In genomic region chr11:53446183-53446582, GRCm38 (mm10) we compare ENCODE assay signal across 23 mouse cellular contexts. TPM values are rescaled to one million over a fixed set of nuclear protein-coding genes. Genes with fewer than 3 reads are reported as not detected.
DNase-seq lines count a peak whose midpoint lies in the region; ATAC-seq lines count a peak whose summit lies in the region.
"Had no signal": no experiment of that assay in that cellular context is flagged by ENCODE, and none has a peak within 500 bp of the region (broad histone marks: within the 10 kb centered on the region; RNA-seq: fewer than 3 reads in every experiment).

No protein-coding gene starts in this region.

- no peak overlapping the region for H3K4me3 ChIP-seq in hindbrain, embryonic 13.5 days
- H3K4me3 ChIP-seq in hindbrain, embryonic 16.5 days (ENCODE audit: low read length), result no peak overlapping the region
- no peak overlapping the region for H3K4me3 ChIP-seq in liver, embryonic 11.5 days (ENCODE audit: low read depth, low read length)
- no peak overlapping the region for H3K4me3 ChIP-seq in liver, embryonic 15.5 days (replicated peaks)
- H3K4me3 ChIP-seq: embryonic facial prominence, embryonic 12.5 days; forebrain, embryonic 15.5 days; heart, adult 2 months; heart, embryonic 12.5 days; hindbrain, embryonic 10.5 days had no signal

- no peak overlapping the region for H3K4me2 ChIP-seq in hindbrain, embryonic 13.5 days
- no peak overlapping the region for H3K4me2 ChIP-seq in hindbrain, embryonic 16.5 days (ENCODE audit: low read length)
- H3K4me2 ChIP-seq in liver, embryonic 11.5 days, result no peak overlapping the region
- no peak overlapping the region for H3K4me2 ChIP-seq in liver, embryonic 15.5 days
- H3K4me2 ChIP-seq: embryonic facial prominence, embryonic 12.5 days; forebrain, embryonic 15.5 days; heart, embryonic 12.5 days had no signal

- H3K9ac ChIP-seq in hindbrain, embryonic 13.5 days, result 0 out of 2 replicates have a peak overlapping the region, but pooled peaks have one; percentile 8
- H3K9ac ChIP-seq in hindbrain, embryonic 16.5 days (ENCODE audit: low read depth, low read length), result no peak overlapping the region
- no peak overlapping the region for H3K9ac ChIP-seq in liver, embryonic 11.5 days (ENCODE audit: low read depth, low read length)
- H3K9ac ChIP-seq in liver, embryonic 15.5 days, result no peak overlapping the region
- H3K9ac ChIP-seq: embryonic facial prominence, embryonic 12.5 days; forebrain, embryonic 15.5 days; heart, embryonic 12.5 days had no signal

- H3K4me1 ChIP-seq in hindbrain, embryonic 13.5 days (replicated peaks), result no peaks in the 10 kb centered on the region
- H3K4me1 ChIP-seq in hindbrain, embryonic 16.5 days (ENCODE audit: control insufficient read depth, insufficient read depth, low read depth, low read length), result no peaks in the 10 kb centered on the region
- H3K4me1 ChIP-seq in liver, embryonic 11.5 days (replicated peaks; ENCODE audit: control insufficient read depth, insufficient read depth, low read length), result peaks cover 19% of the 10 kb centered on the region
- peaks cover 35% of the 10 kb centered on the region for H3K4me1 ChIP-seq in liver, embryonic 15.5 days (replicated peaks)
- H3K4me1 ChIP-seq: embryonic facial prominence, embryonic 12.5 days; forebrain, embryonic 15.5 days; hindbrain, embryonic 10.5 days had no signal

- H3K36me3 ChIP-seq in hindbrain, embryonic 13.5 days, result no peaks in the 10 kb centered on the region
- H3K36me3 ChIP-seq in hindbrain, embryonic 16.5 days (ENCODE audit: control insufficient read depth, insufficient read depth, low read length), result no peaks in the 10 kb centered on the region
- H3K36me3 ChIP-seq in liver, embryonic 11.5 days (ENCODE audit: control insufficient read depth, insufficient read depth, low read length), result no peaks in the 10 kb centered on the region
- H3K36me3 ChIP-seq in liver, embryonic 15.5 days (replicated peaks), result no peaks in the 10 kb centered on the region
- H3K36me3 ChIP-seq: embryonic facial prominence, embryonic 12.5 days; forebrain, embryonic 15.5 days; G1E; heart, embryonic 12.5 days; hindbrain, embryonic 10.5 days had no signal

- H3K27ac ChIP-seq in hindbrain, embryonic 13.5 days, result no peak overlapping the region
- H3K27ac ChIP-seq in hindbrain, embryonic 16.5 days (ENCODE audit: low read depth, low read length), result no peak overlapping the region
- H3K27ac ChIP-seq in liver, embryonic 11.5 days (ENCODE audit: low read depth, low read length), result peak overlapping the region; percentile 17
- 0 out of 2 replicates have a peak overlapping the region, but pooled peaks have one; percentile 45 for H3K27ac ChIP-seq in liver, embryonic 15.5 days (replicated peaks)
- H3K27ac ChIP-seq: embryonic facial prominence, embryonic 12.5 days; forebrain, embryonic 15.5 days; heart, adult 2 months; hindbrain, embryonic 10.5 days had no signal

- 90% methylated on average over 13 of the region's 13 CpGs for WGBS in hindbrain, embryonic 13.5 days
- WGBS in hindbrain, embryonic 16.5 days, result 93% methylated on average over 13 of the region's 13 CpGs
- 78% methylated on average over 13 of the region's 13 CpGs for WGBS in liver, embryonic 11.5 days
- WGBS in liver, embryonic 15.5 days (ENCODE audit: insufficient replicate concordance), result 79% methylated on average over 13 of the region's 13 CpGs

- H3K9me3 ChIP-seq in hindbrain, embryonic 13.5 days, result no peaks in the 10 kb centered on the region
- H3K9me3 ChIP-seq in hindbrain, embryonic 16.5 days (ENCODE audit: control insufficient read depth, low read length), result no peaks in the 10 kb centered on the region
- no peaks in the 10 kb centered on the region for H3K9me3 ChIP-seq in liver, embryonic 11.5 days (ENCODE audit: control insufficient read depth, low read length)
- no peaks in the 10 kb centered on the region for H3K9me3 ChIP-seq in liver, embryonic 15.5 days (replicated peaks)
- H3K9me3 ChIP-seq: embryonic facial prominence, embryonic 12.5 days; forebrain, embryonic 15.5 days; G1E; heart, embryonic 12.5 days; hindbrain, embryonic 10.5 days had no signal

- H3K27me3 ChIP-seq in hindbrain, embryonic 13.5 days, result peaks cover 11% of the 10 kb centered on the region; the same call in 1 of the 2 replicates
- H3K27me3 ChIP-seq in hindbrain, embryonic 16.5 days (replicated peaks; ENCODE audit: control insufficient read depth, insufficient read depth, low read length), result no peaks in the 10 kb centered on the region
- H3K27me3 ChIP-seq in liver, embryonic 11.5 days (replicated peaks; ENCODE audit: control insufficient read depth, insufficient read depth, low read length), result peaks cover 4% of the 10 kb centered on the region
- H3K27me3 ChIP-seq in liver, embryonic 15.5 days, result peaks cover 16% of the 10 kb centered on the region
- H3K27me3 ChIP-seq: embryonic facial prominence, embryonic 12.5 days; forebrain, embryonic 15.5 days had no signal

- no peak for DNase-seq in liver, embryonic 11.5 days (ENCODE audit: low spot score)
- peak; percentile 78 for DNase-seq in yolk sac, embryonic 10.5 days (ENCODE audit: low spot score)
- no peak for DNase-seq in frontal cortex, postnatal 36 days (ENCODE audit: low spot score in 2 of 2)
- DNase-seq: B cell, adult 2 months; cerebellum, adult 11 months; cerebellum, adult 9-10 months; cerebellum, postnatal 25 days; gastrocnemius, postnatal 14 days; heart, adult 2 months had no signal

- ATAC-seq in hindbrain, embryonic 13.5 days (ENCODE audit: low FRiP score), result no peak
- ATAC-seq in hindbrain, embryonic 16.5 days, result no peak
- 0 out of 2 replicates have a peak, but pooled peaks have one; percentile 20 for ATAC-seq in liver, embryonic 11.5 days (replicated peaks; ENCODE audit: low FRiP score)
- peak; percentile 69 for ATAC-seq in liver, embryonic 15.5 days (ENCODE audit: insufficient read depth)
- ATAC-seq in inflammation-experienced regulatory T-cells, adult 6 months, result no peak
- ATAC-seq: CD4-positive, CD25-positive, alpha-beta regulatory T cell, adult 4 months; forebrain, embryonic 15.5 days had no signal

RNA-seq across cellular contexts. Expression of gene Gm10447, which starts 10.7 kb away (rescaled TPM):
- 0.06 and 0.16 TPM in 2 replicates for polyA plus RNA-seq in hindbrain, embryonic 13.5 days (2015; fragmentation: Nextera tagmentation; extraction: Ambion mirVana)
- not detected in 2 replicates for polyA plus RNA-seq in hindbrain, embryonic 16.5 days (2015; fragmentation: Nextera tagmentation; extraction: Ambion mirVana)
- polyA plus RNA-seq in liver, embryonic 11.5 days (2014; fragmentation: Nextera tagmentation; extraction: Ambion mirVana), result 0.10 TPM in 1 of 2 replicates, not detected in the other
- polyA plus RNA-seq in liver, embryonic 15.5 days (2015; fragmentation: Nextera tagmentation; extraction: Ambion mirVana), result 0.09 and 0.13 TPM in 2 replicates
- not detected for polyA plus RNA-seq in inflammation-experienced regulatory T-cells, adult 6 months (2017; shearing (Covaris generic))
- polyA plus RNA-seq: brain, embryonic 14.5 days; CD4-positive, CD25-positive, alpha-beta regulatory T cell, adult 4 months; forebrain, embryonic 11.5 days; forebrain, embryonic 15.5 days; G1E; heart, adult 2 months; hindbrain, embryonic 10.5 days had no signal

RNA-seq across cellular contexts. Expression of gene Shroom1, which starts 10.8 kb away (rescaled TPM):
- 2.5 and 2.6 TPM in 2 replicates for polyA plus RNA-seq in hindbrain, embryonic 13.5 days (2015; fragmentation: Nextera tagmentation; extraction: Ambion mirVana)
- 3.2 and 3.6 TPM in 2 replicates for polyA plus RNA-seq in hindbrain, embryonic 16.5 days (2015; fragmentation: Nextera tagmentation; extraction: Ambion mirVana)
- 2.6 and 2.7 TPM in 2 replicates for polyA plus RNA-seq in liver, embryonic 11.5 days (2014; fragmentation: Nextera tagmentation; extraction: Ambion mirVana)
- 2.9 and 4.0 TPM in 2 replicates for polyA plus RNA-seq in liver, embryonic 15.5 days (2015; fragmentation: Nextera tagmentation; extraction: Ambion mirVana)
- polyA plus RNA-seq in inflammation-experienced regulatory T-cells, adult 6 months (2017; shearing (Covaris generic)), result under 1 TPM in 1 of 3 experiments, not detected in 2; 0.10 TPM
- polyA plus RNA-seq: CD4-positive, CD25-positive, alpha-beta regulatory T cell, adult 4 months; G1E had no signal

RNA-seq across cellular contexts. Expression of gene Gdf9, which starts 15.4 kb away (rescaled TPM):
- polyA plus RNA-seq in hindbrain, embryonic 13.5 days (2015; fragmentation: Nextera tagmentation; extraction: Ambion mirVana), result 3.1 and 3.3 TPM in 2 replicates
- polyA plus RNA-seq in hindbrain, embryonic 16.5 days (2015; fragmentation: Nextera tagmentation; extraction: Ambion mirVana), result 3.0 and 4.1 TPM in 2 replicates
- polyA plus RNA-seq in liver, embryonic 11.5 days (2014; fragmentation: Nextera tagmentation; extraction: Ambion mirVana), result 0.30 and 0.89 TPM in 2 replicates
- 0.13 and 0.24 TPM in 2 replicates for polyA plus RNA-seq in liver, embryonic 15.5 days (2015; fragmentation: Nextera tagmentation; extraction: Ambion mirVana)
- not detected for polyA plus RNA-seq in inflammation-experienced regulatory T-cells, adult 6 months (2017; shearing (Covaris generic))
- polyA plus RNA-seq: CD4-positive, CD25-positive, alpha-beta regulatory T cell, adult 4 months had no signal

RNA-seq across cellular contexts. Expression of gene Uqcrq, which starts 15.6 kb away (rescaled TPM):
- 682 and 692 TPM in 2 replicates for polyA plus RNA-seq in hindbrain, embryonic 13.5 days (2015; fragmentation: Nextera tagmentation; extraction: Ambion mirVana)
- 747 and 916 TPM in 2 replicates for polyA plus RNA-seq in hindbrain, embryonic 16.5 days (2015; fragmentation: Nextera tagmentation; extraction: Ambion mirVana)
- 746 and 848 TPM in 2 replicates for polyA plus RNA-seq in liver, embryonic 11.5 days (2014; fragmentation: Nextera tagmentation; extraction: Ambion mirVana)
- 473 and 512 TPM in 2 replicates for polyA plus RNA-seq in liver, embryonic 15.5 days (2015; fragmentation: Nextera tagmentation; extraction: Ambion mirVana)
- polyA plus RNA-seq in inflammation-experienced regulatory T-cells, adult 6 months (2017; shearing (Covaris generic)), result 100 to 1,000 TPM; 384 to 446 (median 387) TPM

RNA-seq across cellular contexts. Expression of gene Leap2, which starts 23.2 kb away (rescaled TPM):
- polyA plus RNA-seq in hindbrain, embryonic 13.5 days (2015; fragmentation: Nextera tagmentation; extraction: Ambion mirVana), result not detected in 2 replicates
- 0.33 and 0.44 TPM in 2 replicates for polyA plus RNA-seq in hindbrain, embryonic 16.5 days (2015; fragmentation: Nextera tagmentation; extraction: Ambion mirVana)
- 5.1 and 6.5 TPM in 2 replicates for polyA plus RNA-seq in liver, embryonic 11.5 days (2014; fragmentation: Nextera tagmentation; extraction: Ambion mirVana)
- polyA plus RNA-seq in liver, embryonic 15.5 days (2015; fragmentation: Nextera tagmentation; extraction: Ambion mirVana), result 49.7 and 54.7 TPM in 2 replicates
- polyA plus RNA-seq in inflammation-experienced regulatory T-cells, adult 6 months (2017; shearing (Covaris generic)), result under 1 TPM in 2 of 3 experiments, not detected in 1; 0.67 to 0.96 TPM
- polyA plus RNA-seq: brain, embryonic 14.5 days; cortical plate, adult 2 months; forebrain, embryonic 11.5 days; forebrain, embryonic 15.5 days; G1E; gonadal fat pad, adult 2 months; heart, adult 2 months; heart, embryonic 12.5 days; hindbrain, embryonic 10.5 days had no signal

Comparison
In these comparisons a context has a peak if more than half of its experiments do, and no peak if none do; other contexts are left out.
1. ATAC-seq: peak in liver, embryonic 11.5 days (single experiment) and liver, embryonic 15.5 days (single experiment); none in hindbrain, embryonic 13.5 days (single experiment), hindbrain, embryonic 16.5 days (single experiment) and inflammation-experienced regulatory T-cells, adult 6 months (single experiment).
2. H3K27ac ChIP-seq: peak in liver, embryonic 11.5 days (single experiment) and liver, embryonic 15.5 days (single experiment); none in hindbrain, embryonic 13.5 days (single experiment) and hindbrain, embryonic 16.5 days (single experiment).